Mouse (Mus musculus): Measurements from ENCODE around the gene Rad23b.
"Not testable (repeated sequence)": the region's sequence is repeated elsewhere in the genome, so short reads cannot be mapped to it uniquely, and the experiment has no call there.

Rad23b gene

DNA sequence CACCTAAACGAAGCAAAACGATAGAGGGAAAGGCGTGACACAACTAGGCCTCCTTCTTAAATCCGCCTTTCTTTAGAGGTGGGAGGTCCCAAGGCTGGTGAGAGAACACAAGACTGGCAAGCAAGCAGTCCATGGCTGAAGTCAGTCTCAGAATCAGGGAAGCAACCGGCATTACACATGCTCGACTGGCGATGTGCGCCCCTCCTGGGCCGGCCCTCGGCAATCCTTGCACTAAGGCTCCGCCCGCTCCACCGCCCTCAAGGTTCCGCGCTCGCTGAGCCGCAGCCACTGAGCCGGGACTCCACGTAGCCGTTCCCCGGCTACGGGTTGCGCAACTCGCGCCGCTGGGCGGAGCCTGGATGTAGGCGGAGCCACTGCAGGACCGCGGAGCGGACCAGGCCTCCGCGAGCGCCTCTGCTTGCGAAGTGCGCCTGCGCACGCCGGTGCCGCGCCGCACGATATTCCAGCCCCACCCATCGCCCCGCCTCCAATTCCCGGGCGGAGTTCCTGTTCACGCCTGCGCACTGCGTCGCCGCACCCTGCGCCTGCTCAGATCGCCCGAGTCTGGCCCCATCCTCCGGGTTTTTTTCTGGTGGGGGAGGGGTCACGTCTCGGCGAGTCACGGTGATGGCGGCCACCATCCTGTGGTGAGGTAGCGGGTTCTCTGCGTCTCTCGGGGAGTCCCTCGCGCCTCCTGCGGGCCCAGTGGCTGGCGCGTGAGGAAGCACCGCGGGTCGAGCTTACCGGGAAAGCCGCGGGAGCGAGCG is at the start of gene Rad23b:
TSS of gene Rad23b (plus strand) at position 592 of the 767 bp plus-strand sequence.
- in situ Hi-C loops (cut with MseI, MboI) = no loop called here

DNA sequence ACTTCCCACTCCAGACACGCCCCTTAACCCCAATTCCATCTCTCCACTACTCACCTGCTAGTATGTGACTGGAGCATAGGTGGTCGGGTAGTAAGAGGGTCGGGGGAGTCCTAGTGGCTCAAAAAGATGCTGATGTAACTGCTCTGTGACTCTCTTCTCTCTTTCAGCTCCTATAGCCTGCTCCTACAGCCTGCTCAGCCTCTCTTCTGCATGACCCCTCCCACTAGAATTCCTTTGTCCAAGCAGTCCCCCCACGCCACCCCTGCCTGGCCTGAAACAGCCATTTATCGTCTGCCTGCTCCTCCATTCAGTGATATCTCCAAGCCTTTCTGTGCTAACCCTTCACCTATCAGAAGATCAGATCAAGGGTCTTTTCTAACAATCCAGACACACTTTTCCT is 45.7 kb upstream of the Rad23b start:
- in situ Hi-C loops (cut with MseI, MboI) = no loop called here

DNA sequence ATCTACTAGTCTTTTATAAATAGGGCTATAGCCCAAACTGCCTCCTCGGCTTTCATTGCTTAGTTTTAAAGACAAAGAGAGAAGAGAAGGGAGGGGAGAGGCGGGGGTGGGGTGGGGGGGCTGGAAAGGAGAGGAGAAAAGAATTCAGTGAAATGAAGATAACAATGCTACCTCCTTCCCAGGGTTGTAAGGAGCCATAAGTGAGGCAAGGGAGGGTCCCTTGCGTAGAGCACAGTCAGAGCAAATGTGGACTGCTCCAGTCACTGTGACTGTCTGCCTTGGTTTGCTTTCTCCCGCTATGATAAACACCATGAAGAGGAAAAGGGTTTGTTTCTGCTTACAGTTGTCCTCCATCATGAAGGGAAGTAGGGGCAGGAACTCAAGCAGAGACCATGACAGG is 43.2 kb upstream of the Rad23b start:
- in situ Hi-C loops (cut with MseI, MboI) = no loop called here

DNA sequence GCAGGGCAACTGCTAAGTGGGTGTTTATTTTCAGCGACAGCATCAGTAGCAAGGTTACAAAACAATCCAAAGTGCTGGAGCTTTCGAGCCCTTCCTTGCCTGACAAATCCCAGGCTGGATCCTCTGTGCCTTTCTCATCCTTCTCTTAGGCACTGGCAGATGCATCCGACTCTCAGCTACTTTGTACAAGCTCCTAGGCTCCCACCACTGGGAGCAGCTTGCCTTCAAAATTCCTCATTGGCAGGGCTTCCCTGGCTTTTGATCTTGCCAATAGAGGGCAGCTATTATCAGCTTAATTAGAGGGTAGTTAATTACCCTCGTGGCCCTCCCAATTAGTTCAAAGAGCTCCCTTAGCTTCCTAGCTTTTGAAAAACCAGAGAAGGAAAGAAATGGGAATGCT is 33.1 kb upstream of the Rad23b start:
- in situ Hi-C loops (cut with MseI, MboI) = no loop called here

DNA sequence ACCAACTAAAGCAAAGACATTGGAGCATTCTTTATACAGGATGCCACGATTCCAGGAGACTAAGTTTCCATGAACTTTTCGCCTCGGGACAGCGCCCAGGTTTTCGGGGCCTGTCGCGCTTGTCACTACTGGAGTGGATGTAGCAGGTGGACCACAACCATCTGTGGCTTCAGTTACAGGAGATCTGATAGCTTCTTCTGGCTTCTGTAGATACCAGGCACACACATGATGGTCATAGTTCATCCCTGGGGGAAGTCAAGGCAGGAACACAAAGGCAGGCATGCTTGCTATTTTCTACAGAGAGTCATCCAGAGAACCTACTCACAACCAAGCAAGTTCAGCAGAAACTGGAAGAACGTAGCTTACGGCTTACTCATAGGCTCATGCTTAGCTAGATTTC is 31.5 kb upstream of the Rad23b start:
- in situ Hi-C loops (cut with MseI, MboI) = not testable (repeated sequence)

DNA sequence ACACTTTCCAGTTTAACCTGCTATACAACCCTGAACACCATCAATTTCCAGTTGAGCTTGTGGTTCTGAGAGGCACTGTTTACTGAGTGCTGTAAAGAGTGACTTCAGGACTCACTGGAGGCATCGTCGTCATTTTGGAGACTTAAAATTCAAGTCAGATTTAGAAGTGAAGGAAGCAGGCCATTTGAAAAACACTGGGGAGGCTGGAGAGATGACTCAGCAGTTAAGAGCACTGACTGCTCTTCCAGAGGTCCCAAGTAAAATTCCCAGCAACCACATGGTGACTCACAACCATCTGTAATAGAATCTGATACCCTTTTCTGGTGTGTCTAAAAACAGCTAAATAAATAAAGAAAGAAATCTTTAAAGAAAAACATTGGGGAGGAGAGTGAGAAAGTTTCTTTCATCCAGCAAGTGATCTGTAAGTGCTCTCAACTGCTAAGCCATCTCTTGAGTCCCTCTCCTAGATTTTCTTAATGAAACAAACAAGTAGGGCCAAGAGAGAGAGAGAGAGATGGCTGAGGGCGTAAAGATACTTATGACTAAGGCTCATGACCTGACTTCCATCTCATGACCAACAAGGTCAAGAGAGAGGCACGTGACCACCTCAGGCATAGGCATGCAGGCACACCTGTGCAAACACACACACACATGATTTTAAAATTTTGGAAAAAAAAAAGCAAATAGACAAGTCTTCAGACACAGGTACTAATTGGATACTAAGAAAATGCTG is 23.9 kb upstream of the Rad23b start:
- in situ Hi-C loops (cut with MseI, MboI) = no loop called here

DNA sequence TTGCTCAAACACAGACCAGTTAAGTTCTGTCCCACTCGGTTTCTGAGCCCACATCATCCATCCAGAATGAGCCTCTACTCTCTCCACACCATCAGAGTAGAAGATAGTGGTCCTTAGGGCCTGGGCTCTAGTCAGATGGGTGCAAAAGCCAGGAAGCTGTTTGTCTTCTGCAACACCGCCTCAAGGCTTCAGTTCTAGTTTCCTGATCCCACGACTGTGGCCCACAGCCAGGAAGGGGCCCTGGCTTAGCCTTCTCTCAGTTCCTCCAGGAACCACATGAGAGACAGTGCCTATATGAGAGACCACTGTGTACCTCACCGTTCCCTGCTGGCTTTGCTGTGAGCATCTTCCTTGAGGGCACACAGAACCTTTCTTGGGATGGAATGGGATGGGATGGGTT is 22.3 kb upstream of the Rad23b start:
- in situ Hi-C loops (cut with MseI, MboI) = no loop called here

DNA sequence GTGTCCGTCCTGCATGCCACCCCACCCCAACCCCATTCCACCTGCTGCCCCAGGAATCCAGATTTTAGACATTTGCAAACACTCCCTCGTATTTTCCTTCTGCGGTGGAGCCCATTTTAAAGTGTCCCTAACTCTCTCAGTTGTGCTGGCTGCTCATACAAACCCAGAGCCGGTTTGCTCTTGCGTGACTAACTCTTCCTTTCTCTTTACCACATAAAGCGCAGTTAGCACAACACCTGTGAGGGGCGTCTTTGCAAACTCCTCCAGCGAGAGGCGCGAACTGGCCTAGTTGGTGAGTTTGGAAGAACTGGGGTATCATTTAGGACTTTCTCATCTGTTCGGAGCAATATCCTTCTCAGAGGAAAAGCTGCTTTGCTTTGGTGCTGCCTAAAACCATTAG is 21.4 kb upstream of the Rad23b start:
- in situ Hi-C loops (cut with MseI, MboI) = no loop called here

DNA sequence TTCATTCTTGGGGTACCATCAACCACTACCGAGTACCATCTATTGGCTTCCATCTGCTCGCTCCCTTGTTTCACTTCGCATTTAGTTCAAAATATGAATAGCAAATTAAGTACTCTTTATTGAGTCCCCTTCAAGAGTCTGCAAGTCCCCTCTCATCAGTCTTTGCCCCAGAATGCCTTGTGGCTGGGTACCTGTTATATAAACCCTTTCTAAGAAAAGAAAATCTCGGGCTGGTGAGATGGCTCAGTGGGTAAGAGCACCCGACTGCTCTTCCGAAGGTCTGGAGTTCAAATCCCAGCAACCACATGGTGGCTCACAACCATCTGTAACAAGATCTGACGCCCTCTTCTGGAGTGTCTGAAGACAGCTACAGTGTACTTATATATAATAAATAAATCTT is 20.9 kb upstream of the Rad23b start:
- in situ Hi-C loops (cut with MseI, MboI) = not testable (repeated sequence)

DNA sequence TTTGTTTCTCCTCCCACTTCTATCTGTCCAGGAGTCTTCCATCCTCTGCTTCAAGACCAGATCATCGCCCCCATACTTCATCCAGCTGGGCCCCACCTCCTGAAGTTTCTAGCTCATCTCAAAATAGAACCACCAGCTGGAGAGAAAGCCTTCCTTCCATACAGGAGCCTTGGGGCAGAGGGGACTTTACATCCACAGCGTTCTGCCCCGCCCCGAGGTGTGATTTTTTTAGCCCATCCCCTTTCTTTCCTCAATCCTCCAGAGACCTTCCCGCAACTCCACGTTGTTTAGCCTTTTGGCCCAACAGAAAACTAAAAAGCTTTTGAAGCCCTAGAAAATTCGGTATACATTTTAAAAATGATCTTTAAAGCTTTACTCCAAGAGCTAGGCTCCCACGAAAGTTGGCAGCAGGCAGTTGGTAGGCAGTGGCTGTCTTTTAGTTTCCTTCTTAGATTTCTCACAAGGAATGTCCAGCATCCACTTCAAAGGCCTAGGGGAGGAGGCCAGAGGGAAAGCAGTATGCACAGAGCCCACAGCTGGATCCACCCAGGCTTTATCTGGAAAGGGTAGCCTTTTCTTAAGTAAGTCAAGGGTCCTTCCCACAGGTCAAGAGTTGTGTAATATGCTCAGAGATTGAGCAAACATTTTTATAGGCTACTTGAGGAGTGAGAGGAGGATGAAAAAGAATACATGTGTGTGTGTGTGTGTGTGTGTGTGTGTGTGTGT is 20.1 kb upstream of the Rad23b start:
- in situ Hi-C loops (cut with MseI, MboI) = no loop called here

DNA sequence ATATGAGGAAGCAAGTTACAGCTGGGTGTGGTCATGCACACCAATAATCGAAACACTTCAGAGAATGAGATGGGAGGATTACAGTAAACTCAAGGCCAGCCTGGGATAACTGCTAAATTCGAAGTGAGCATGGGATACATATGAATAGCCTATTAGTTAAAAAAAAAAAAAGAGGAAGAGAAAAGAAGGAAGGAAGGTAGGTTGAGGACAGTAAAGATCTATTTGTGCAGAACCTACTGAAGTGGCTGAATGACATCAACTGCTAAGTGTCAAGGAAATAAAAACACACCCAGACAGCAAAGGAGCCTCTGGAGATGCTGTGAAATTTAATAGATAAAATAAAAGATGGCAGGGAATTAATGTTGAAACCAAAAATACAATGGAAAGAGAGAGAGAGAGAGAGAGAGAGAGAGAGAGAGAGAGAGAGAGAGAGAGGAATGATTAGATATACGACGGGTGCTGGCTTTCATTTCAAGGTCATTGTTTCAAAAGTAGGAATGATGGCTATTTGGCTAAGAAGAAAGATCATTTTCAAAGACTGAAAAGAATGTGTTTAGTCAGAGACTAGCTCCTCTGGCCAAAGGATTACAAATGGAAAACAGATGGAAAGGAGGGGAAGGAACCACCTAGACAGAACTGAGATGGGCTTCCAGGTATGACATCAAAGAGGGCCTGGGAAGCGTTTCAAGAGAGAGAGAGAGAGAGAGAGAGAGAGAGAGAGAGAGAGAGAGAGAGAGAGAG is 14.6 kb upstream of the Rad23b start:
- in situ Hi-C loops (cut with MseI, MboI) = no loop called here

DNA sequence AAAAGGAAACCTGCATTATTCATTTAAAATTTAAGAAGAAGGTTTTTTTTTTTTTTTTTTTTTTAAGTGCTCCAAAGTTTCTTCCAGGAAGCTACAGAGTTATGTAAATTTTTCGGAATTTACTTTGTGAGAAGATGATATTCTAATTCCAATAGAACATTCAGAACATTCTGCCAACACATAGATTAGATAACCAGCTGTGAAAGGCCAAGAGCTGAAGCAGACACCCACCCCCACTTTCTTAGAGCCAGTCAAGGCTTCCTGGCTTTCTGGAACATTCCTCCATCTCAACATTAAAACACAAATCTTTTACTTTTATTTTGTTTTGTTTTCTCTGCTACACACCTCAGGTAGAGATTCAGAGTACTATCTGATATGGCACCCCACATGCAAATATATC is 10.9 kb upstream of the Rad23b start:
- in situ Hi-C loops (cut with MseI, MboI) = no loop called here

DNA sequence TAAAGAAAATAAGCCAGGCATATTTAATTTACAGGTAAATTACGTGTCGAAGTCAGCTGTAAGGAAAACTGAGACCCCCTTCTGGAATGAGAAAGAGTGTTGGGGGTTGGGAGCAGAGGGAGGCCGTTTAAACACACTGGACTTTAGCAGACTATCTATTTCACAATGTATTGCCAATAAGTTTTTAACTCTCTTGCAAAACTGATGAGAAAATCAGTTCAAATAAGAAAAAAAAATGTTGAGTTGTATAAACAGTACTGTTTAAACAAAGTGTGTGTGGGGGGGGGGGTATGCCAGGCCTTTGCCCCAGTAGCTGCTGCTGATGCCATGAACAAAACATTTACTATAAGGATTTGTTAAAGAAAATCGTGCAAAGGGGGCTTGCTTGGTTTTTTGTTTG is 10.5 kb upstream of the Rad23b start:
- in situ Hi-C loops (cut with MseI, MboI) = no loop called here

DNA sequence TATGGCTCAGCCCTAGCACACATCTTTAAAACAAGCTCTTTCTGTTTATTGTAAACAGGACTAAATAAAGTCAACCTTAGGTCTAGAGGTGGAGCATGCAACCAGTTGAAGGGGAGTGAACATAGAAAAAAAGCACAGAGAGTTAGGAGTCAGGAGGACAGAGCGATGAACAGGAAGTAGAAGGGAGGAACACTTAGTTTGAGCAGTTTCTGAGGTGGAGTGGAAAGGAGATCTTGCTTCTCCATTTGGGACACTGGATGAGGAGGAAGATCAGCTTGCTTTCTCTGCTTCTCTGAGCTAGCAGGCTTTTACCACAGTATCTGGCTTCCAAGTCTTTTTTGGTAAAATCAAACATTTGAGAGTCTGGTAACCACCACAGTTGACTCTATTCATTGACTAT is 8.0 kb upstream of the Rad23b start:
- in situ Hi-C loops (cut with MseI, MboI) = no loop called here

DNA sequence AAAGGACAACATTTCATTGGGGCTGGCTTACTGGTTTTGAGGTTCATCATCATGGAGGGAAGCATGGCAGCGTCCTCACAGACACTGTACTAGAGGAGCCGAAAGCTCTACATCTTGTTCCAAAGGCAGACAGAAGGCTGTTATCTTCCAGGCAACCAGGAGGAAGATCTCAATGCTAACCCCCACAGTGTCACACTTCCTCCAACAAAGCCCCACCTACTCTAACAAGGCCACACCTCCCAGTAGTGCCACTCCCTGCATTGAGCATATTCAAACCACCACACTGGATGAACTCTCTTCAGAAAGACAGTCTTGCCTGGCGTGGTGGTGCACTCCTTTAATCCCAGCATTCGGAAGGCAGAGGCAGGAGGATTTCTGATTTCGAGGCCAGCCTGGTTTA is 7.2 kb upstream of the Rad23b start:
- in situ Hi-C loops (cut with MseI, MboI) = no loop called here

DNA sequence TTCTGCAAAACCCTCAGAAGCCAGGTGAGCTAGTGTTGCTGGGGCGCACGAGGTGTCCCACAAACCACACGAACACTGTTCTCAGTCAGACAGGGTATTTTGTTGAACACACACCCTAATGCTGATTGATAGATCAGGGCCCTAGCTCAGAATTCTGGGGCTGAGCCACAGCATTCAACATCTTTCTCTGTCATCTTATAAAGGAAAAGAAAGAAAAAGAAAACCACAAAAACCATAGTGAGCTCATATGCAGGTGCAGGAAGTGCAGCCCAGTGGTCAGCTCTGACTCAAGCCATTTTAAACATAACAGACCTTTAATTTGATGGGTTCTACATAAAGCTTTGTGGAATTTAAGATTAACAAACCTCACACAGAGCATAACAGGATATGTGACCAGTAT is 6.6 kb upstream of the Rad23b start:
- in situ Hi-C loops (cut with MseI, MboI) = no loop called here

DNA sequence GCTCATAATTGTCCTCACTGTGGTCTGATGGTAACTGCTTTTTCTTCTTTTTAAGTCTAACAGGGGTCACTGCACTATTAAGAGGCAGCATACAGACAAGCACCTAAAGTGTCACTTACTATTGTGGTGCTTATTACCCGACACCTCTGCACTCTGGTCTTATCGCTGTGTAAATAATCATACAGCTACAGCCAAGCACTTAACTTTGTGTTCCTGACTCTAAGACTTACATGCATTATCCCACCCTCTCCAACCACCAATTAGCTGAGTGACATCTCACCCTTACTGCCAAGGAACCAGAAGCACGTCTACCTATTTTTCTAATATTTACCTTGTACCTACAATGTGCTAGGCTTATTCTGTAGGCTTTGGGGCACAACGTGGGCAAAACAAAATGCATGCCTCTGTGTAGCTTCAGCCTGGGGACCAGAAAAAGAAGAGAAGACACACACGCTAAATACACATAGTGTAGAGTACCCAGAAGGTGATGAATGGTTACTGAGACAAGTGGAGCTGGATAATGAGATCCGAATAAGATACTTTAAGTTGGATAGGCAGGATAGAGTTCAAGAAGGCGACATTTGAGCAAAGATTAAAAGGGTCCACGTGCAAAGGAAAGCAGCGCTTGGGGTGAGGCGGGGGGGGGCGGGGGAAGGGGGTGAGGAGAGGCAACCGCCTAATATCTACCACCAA is 938 bp upstream of the Rad23b start:
- in situ Hi-C loops (cut with MseI, MboI) = no loop called here

DNA sequence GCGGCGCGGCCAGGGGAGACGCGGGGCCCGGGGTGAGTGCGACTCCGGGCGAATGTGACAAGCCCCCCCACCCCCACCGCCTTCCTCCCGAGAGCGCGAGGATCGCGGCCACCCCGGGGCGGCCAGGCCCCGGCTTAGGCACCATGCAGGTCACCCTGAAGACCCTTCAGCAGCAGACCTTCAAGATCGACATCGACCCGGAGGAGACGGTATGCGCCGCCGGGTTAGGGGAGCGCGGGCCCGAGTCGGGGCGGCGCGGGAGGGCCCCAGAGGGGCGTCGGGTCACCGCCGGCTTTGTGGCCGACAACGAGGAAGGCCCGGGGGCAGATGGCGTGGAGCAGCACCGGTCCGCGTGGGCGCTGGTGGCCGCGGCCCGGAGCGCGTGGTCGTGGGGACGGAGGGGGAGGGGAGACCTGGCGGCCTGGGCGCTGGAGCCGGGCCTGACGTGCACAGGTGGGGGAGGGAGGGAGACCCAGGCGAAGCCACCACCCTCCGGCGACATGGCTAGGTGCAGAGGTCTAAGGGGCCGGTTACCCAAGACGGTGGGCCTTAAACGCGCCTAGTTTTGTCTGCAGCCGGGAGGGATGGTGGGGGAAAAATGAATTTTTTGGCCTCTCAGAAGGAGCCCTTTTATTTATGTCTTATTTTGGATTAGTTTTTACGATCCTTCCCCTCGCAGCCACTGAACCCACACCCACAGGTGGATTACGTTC is 532 bp downstream of the Rad23b start:
- in situ Hi-C loops (cut with MseI, MboI) = no loop called here

DNA sequence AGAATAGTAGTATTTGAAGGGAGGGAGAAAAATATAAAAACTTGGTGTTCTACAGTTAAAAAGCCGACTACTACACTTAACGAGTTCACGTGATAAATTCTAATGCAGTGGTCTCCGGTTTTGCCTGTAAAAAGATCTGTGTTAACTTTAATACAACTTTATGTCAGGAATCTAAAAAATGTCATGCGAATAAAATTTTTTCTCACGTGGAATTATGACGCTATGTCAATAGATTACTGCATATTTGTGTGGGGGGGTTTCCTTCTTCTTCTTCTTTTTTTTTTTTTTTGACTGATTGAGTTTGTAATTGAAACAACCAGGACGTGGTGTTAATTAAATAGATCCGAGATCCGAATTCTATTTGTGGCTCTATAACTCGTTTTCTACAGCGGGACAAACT is 1.2 kb downstream of the Rad23b start:
- in situ Hi-C loops (cut with MseI, MboI) = no loop called here

DNA sequence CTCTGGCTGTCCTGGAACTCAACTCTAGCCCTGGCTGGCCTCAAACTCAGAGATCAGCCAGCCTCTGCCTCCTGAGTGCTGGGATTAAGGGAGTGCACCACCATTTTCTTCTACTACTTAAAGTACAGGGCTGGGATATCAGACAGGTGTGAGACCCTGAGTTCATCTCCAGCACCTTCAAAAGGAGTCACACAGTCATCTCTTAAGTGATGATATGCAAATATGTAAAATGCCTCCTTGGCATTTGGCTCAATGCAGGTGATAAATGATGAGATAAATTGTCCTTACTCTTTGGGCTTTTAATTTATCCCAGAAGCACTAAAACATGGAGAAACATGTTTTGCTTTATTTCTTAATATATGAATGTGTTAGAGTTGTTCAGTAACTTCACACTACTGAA is 2.0 kb downstream of the Rad23b start:
- in situ Hi-C loops (cut with MseI, MboI) = no loop called here

DNA sequence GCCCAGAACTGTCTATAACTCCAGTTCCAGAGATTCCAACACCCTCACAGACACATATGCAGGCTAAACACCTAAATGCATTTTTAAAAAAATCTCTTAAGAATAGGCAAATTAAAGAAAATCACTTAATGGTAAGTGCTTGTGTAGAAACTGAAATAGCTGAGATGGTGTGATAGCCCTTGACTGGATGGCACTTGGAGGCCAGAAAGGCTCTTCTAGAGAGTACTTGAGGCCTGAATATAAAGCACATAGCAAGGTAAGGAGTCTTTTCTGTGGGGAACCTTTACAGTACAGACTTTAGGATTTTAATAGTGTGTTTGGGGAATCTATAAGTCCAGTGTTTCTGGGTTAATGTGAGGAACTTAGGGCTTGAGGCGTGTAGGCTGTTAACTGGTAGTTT is 4.2 kb downstream of the Rad23b start:
- in situ Hi-C loops (cut with MseI, MboI) = no loop called here

Measured in mouse trophoblast stem cell (cell line).